Mouse (Mus musculus) layer of hippocampus, adult 11-12 months (tissue): ENCODE measurements around the gene Pate2.

Experiments
- DNase-seq: peaks from one replicate; pipeline ENCODE4 v3.0.0; 2022; ENCODE audit warnings: low spot score

Pate2 gene

DNA sequence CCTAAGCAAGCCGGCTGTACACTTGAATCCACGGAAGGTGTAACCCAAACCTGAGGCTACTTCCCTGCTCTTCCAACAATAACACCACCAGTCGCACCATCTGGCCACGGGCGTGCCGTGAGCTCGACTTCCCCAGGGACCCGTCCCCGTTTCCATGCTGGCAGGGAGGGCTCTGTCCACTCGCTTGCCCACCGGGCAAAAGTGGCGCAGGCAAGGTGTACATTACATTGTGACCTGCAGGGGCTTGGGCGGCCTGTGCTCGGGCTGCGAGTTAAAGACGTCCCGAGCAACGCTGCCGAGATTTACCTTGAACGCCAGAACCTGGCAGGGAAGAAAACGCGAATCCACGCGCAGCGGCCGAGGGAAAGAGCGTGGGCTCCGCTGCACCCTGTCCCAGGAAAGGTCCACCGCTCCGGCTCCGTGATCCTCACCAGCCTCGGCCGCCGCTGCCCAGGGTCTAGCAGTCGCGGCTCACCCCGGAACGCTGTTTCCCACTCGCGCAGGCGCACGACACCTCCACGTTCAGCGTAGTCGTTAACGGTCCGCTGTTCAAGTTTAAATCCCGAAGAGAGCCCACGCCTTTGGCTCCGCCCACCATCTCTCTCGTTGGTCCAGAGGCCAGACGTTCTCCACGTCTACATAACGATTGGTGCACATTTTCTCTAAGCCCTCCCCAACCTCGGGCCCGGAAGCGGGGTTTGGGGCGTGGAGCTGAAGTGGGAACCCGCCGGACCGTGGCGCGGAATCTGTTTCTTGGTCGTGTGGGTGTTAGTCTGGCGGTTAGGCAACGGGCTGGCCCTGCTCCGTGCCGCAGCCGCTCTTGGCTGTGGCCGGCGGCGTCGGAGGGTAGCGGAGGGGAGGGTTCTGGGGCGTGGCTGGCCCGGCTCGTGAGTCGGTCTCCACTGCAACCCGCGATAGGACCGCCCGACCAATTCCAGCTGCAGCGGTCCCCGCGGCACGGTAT lies at the start of gene Pate2, which contains the start of gene Hyls1:
TSS of gene Pate2 (plus strand) at position 714 of the 964 bp plus-strand sequence.
TSS of gene Hyls1 (minus strand) at position 828 of the 964 bp plus-strand sequence.
- DNase-seq, result peak; percentile 93

DNA sequence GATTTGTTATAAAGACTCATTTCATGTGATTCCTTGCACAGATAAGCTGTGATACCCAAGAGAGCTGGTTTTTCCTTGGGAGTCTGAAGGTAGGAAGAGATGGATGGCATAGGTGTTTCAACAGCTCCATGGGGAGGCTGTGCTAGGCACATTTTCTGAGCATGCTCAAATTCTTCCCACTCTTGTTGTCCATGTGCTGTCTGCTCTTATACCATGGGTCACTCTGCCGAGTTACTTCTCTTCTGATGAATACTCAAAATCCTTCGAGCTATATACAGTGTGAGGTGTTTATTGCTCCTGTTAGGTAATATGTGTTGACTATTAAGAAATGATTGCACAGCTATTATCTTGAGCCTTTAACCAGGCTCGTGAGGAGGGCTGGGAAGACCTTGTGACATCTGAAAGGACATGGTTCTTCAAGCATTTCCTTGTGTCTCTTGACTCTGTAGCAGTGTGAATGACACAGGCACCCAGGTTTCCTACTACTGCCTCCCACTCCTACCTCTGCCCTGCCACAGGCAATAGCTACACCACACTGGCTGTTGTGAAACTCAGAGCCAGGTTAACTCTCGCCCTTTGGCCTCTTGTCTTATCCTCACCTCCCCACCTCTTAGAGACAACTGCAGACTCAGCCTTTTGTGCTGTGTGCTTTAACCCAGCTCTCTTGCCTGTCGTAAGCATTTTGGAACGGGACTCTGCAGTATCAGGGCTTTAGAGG lies 49.3 kb upstream of the Pate2 start:
- DNase-seq, result no peak

GRCm38 (mm10) chr9:35522241-35522640 lies 47.8 kb upstream of the Pate2 start:
- DNase-seq, result no peak

- DNase-seq, result no peak
Observed at GRCm38 (mm10) chr9:35522821-35523515, 47.1 kb upstream of the Pate2 start.

DNA sequence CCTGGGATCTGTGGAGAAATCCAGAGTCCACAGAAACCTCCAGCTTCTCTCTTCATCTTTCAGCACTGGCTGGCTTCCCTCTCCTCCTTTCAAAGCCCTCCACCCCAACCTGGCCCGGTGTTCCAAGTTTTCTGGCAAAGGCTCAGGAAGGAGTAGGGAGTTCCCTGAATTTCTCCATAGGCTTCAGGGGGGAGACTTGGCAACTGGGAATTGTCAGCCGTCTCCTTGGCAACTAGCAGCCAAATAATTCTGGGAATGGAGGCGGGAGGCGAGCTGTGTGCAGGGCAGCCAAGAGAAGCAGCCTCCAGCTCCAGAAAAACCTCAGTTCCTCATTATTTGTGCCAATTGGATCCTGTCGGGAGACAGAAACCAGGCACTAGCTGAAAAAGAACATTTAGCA lies 46.5 kb upstream of the Pate2 start:
- DNase-seq, result peak; percentile 60

- peak; percentile 86 for DNase-seq
Observed at GRCm38 (mm10) chr9:35523941-35524411, 46.1 kb upstream of the Pate2 start.

DNA sequence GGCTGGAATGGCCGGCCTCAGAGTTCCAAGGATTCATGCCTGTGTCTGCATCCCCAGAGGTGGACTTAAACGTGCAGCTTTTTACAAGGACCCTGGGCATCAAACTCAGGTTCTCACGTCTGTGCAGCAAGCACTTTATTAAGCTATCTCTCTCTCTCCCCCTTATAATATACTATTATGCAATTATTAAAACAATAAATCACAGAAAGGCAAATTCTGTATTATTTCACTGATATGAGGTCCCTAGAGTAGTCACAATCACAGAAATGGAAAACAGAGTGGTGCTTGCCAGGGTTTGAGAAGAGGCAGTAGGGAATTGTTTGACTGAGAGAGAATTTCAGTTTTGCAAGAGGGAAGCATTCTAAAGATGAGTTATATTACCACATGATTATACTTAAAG lies 40.9 kb upstream of the Pate2 start:
- no peak for DNase-seq

GRCm38 (mm10) chr9:35529796-35530195 lies 40.3 kb upstream of the Pate2 start:
- no peak for DNase-seq

GRCm38 (mm10) chr9:35533266-35533665 lies 36.8 kb upstream of the Pate2 start:
- DNase-seq, result no peak

- no peak for DNase-seq
Observed at GRCm38 (mm10) chr9:35535110-35535509, 35.0 kb upstream of the Pate2 start.

GRCm38 (mm10) chr9:35535876-35536275 lies 34.2 kb upstream of the Pate2 start:
- DNase-seq, result no peak

- no peak for DNase-seq
Observed at GRCm38 (mm10) chr9:35539001-35539750, 30.9 kb upstream of the Pate2 start.

DNA sequence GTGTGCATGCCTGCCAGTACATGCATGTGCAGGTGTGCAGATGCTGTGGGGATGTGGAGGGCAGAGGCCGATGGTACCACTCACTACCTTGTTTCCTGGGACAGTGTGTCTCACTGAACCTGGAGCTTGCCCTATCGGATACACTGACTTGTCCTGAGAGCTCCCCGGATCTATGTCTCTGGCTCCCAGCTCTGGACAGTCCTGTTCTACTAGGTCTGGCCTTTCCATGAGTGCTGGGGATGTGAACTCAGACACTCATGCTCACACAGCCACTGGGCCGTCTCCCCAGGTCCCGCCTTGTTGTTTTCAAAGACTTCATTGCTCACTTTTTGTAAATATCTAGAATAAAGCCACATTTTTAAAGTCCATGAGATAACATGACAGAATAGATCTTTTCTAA lies 29.1 kb upstream of the Pate2 start:
- DNase-seq, result no peak

GRCm38 (mm10) chr9:35541488-35541887 lies 28.6 kb upstream of the Pate2 start:
- DNase-seq, result peak; percentile 72

DNA sequence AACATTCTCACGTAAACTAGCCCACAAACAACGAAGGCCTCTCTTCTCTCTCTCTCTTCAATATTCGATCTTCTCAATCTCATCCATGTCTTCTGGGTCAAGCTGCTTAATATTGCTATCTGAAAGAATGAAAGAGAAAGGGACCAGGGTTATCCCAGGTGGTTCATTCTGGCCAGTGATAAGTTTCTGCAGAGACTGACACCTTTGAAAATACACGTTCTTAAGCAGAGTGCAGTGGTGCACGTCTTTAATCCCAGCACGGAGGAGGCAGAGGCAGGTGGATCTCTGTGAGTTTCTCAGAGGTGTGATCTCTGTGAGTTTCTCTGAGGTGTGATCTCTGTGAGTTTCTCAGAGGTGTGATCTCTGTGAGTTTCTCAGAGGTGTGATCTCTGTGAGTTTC lies 28.1 kb upstream of the Pate2 start:
- no peak for DNase-seq

- DNase-seq, result no peak
Observed at GRCm38 (mm10) chr9:35543099-35543860, 26.8 kb upstream of the Pate2 start.

DNA sequence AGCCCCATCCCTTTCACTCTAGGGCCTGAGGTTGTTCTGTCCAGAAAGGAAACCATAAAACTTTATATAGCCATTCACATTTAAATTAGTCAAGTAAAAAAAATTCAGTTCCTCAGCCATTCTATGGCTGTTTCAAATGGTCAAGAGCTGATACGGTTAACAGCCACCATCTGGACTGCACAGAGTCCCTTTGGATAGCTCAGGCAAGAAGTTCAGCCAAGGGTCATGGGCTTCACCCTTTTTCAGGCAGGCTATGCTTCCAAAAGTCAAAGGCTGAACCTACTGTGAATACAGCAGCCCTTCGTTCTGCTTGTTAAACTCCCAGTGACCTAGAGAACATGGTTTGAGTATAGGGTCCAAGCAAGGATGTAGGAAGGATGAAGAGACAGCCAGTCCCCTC lies 25.4 kb upstream of the Pate2 start:
- no peak for DNase-seq

DNA sequence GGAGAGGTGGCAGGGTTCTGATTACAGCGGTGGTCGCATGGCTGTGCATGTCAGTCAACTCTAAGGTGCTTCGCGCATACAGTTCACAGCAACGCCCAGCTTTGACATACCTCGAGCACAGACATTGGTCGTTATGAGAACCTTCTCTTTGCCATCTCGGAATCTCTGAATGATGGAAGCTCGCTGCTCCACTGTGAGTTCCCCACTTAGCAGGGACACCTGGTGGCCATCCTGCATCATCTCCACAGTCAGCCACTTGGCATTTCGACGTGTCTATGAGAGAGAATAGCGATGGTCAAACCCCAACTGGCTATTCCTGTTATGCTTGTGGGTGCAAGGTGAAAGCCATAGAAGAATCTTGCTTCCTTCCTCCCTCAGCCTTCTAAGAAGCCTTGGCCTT lies 24.4 kb upstream of the Pate2 start:
- no peak for DNase-seq

- DNase-seq, result no peak
Observed at GRCm38 (mm10) chr9:35546745-35547144, 23.3 kb upstream of the Pate2 start.

- DNase-seq, result no peak
Observed at GRCm38 (mm10) chr9:35548455-35548854, 21.6 kb upstream of the Pate2 start.
